Mouse (Mus musculus): Measurements from ENCODE around the gene Efna2.

Gene Efna2

DNA sequence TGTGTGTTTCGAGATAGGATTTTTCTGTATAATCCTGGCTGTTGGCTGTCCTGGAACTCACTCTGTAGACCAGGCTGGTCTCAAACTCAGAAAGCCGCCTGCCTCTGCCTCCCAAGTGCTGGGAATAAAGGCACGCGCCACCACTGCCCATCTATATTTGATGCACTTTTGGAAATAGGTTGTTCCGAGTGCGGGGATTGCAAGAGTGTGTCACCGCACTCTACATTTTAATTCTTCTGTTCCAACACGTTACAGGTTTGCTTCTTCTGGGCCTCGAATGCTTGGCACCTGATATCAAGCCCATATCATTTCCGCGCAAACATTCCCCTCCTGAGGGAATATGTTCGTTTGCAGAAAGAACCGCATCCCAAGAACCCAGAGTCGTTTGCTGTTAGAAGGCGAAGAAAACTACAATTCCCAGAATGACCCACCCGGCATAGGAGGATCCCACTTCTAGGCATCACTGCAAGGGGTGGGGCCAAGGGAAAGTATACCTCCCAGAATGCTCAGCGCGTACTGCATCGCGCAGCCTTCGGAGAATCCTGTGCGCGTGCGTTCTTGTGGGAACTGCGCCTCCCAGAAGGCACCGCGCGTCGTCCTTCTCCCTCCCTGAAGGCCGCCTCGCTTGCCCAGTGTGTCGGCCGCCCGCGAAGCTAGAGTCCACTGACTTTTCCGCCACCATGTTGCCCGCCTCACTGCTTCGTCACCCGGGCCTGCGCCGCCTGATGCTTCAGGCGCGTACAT lies 37.3 kb upstream of the Efna2 start:
- in situ Hi-C loops (cut with MboI; ENCODE audit: low sequenced_read_pairs) = loop anchor here (10.0 kb wide), 1 partner anchor 157 kb away; the partner anchor contains the start of genes Cnn2 and Tmem259

DNA sequence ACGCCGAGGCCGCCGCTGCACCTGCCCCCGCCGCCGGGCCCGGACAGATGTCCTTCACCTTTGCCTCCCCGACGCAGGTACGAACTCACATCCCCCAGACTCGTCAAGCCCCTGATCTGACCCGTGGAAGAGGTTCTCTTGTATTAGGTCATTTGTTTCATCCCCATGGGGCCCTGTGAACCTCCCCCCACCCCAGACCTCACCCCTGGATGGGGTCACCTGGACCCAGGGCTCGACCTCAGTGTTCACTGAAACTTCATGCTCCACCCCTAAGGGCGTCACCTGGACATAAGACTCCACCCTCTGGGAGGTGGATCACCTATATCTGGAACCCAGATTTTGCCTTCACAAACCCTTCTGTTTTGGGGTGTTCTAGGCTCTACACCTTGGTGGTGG lies 36.8 kb upstream of the Efna2 start:
- in situ Hi-C loops (cut with MboI; ENCODE audit: low sequenced_read_pairs) = loop anchor here (10.0 kb wide), 1 partner anchor 158 kb away; the partner anchor contains the start of genes Cnn2 and Tmem259

DNA sequence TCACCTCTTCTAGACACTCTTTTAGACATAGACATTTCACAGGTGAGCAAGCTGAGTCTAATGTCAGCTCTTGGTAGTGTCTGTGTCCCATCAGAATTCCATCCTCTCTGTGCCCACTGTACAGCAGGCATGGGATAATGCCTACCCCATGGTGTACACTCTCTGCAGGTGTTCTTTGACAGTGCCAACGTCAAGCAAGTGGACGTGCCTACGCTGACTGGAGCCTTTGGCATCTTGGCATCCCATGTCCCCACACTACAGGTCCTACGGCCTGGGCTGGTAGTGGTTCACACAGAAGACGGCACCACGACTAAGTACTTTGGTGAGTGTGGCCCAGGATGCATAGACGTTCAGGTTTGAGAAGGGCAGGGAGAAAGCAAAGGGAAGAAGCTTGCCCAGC lies 35.6 kb upstream of the Efna2 start:
- in situ Hi-C loops (cut with MboI; ENCODE audit: low sequenced_read_pairs) = loop anchor here (10.0 kb wide), 1 partner anchor 159 kb away; the partner anchor contains the start of genes Cnn2 and Tmem259

DNA sequence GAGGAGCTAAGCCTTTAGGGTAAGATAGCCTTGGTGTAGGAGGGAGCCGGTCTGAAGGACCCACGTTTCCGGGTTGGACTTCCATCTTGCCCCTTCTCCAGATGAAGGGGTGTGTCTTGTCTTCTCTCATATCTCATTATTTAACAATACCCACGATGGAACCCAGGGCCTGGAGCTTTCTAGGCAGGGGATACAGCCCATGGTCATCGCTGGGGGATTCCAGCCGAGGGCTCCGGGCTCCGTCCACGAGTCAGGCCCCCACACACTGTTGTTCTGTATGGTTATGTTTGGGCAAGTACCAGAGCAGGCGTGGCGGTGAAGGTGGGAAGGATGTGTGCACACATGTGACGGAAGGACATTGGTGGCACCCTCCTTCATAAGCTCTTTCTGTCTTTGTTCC lies 35.1 kb upstream of the Efna2 start:
- in situ Hi-C loops (cut with MboI; ENCODE audit: low sequenced_read_pairs) = loop anchor here (10.0 kb wide), 1 partner anchor 159 kb away; the partner anchor contains the start of genes Cnn2 and Tmem259

DNA sequence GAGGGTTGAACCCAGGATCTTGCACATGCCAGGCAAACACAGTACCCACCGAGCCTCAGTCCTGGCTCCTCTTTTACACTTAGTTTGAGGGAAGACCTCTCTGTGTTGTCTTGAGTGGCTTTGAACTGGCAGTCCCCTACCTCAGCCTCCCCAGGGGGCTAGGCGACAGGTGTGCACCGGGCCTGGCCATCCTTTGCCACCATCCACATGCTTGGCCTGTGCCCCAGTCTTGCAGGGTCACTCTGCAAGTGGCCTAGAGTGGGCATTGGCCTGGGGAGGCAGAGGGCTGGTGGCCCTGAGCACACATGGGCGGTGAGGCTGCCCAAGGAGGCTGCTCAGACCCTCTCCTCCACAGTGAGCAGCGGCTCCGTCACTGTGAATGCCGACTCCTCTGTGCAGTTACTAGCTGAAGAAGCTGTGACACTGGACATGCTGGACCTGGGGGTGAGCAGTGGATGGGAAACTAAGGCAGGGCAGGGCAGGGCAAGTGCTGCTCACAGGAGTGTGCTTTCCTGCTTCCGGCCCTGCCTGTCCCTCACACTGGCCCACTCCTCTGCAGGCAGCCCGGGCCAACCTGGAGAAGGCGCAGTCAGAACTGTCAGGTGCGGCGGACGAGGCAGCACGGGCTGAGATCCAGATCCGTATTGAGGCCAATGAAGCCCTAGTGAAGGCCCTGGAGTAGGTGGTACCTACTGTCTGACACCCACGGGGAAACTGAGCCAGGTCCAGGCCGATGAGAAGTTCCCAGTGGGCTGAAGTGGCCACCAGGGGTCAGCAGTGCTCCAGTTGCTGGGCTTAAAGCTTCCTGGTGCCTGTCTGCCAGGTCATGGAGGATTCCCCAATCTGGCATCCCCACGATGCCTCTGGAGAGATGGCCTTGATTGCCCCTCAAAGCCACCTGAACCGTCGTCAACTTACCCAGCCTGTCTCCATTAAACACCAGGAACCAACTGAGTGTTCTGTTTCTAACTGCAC lies 34.1 kb upstream of the Efna2 start:
- in situ Hi-C loops (cut with MboI; ENCODE audit: low sequenced_read_pairs) = loop anchor here (10.0 kb wide), 1 partner anchor 160 kb away; the partner anchor contains the start of genes Cnn2 and Tmem259

DNA sequence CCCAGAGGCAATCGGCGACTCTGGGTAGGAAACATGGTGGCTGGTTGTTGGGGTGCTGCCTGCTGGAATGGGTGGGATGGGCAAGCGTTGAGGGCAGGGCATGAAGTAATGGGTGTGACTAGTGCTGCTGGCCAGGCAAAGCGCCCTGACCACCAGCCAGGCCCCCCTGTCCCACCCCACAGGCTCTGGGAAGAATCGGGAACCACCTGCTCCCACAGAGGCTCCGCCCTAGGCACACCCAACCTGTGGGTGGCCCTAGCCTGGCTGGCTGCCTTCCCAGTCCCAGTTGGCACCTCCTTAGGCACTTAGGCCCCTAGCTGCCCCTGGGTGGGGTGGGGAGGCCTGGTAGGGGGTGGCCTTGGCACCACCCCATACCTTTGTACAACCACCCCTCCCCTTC lies 33.4 kb upstream of the Efna2 start:
- in situ Hi-C loops (cut with MboI; ENCODE audit: low sequenced_read_pairs) = loop anchor here (10.0 kb wide), 1 partner anchor 161 kb away; the partner anchor contains the start of genes Cnn2 and Tmem259

DNA sequence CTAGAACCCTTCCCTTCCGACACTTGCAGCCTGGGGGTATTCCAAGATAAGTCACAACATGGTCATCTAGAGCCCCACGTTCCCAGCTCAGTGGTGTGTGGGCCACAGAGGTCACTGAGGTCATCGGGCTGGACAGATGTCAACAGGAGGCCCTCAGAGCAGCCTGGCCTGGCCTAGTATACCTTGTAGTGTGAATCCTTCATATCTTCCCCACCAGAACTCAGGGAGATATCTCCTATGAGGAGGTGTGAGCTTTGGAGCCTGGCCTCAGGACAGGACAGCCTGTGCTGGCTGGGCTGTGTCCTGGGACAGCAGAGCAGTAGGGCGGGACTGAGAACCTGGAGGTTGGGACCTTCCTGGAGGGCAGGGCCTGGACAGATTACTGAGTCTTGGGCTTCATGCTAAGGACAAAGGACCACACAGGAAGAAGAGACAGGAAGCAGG lies 32.7 kb upstream of the Efna2 start:
- in situ Hi-C loops (cut with MboI; ENCODE audit: low sequenced_read_pairs) = loop anchor here (10.0 kb wide), 1 partner anchor 162 kb away; the partner anchor contains the start of genes Cnn2 and Tmem259

DNA sequence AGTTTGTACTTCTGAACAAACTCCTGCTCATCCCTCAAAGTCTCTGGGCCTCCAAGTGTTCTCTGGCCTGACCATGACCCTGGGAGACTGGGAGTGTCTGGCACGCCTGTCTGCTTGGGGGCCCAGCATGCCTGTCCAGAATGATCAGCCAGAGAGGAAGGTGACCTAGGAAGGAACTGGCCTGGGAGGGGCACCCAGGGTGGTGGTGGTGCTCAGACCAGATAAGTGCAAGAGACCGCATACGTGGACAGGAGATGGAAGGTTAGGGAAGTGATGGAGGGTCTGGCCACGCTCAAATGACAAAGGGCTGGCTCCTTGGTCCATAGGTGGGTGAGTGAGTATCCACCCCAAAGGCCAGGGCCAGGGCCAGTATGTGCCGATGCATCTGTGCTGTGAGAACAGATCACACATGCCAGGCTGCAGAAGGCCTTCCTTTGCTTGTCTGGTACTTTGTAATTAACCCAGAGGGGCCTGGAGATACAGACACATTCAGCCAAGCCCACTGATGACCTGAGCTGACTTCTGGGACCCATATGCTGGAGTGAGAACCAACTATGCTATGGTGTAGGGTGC lies 32.0 kb upstream of the Efna2 start:
- in situ Hi-C loops (cut with MboI; ENCODE audit: low sequenced_read_pairs) = loop anchor here (10.0 kb wide), 1 partner anchor 162 kb away; the partner anchor contains the start of genes Cnn2 and Tmem259

DNA sequence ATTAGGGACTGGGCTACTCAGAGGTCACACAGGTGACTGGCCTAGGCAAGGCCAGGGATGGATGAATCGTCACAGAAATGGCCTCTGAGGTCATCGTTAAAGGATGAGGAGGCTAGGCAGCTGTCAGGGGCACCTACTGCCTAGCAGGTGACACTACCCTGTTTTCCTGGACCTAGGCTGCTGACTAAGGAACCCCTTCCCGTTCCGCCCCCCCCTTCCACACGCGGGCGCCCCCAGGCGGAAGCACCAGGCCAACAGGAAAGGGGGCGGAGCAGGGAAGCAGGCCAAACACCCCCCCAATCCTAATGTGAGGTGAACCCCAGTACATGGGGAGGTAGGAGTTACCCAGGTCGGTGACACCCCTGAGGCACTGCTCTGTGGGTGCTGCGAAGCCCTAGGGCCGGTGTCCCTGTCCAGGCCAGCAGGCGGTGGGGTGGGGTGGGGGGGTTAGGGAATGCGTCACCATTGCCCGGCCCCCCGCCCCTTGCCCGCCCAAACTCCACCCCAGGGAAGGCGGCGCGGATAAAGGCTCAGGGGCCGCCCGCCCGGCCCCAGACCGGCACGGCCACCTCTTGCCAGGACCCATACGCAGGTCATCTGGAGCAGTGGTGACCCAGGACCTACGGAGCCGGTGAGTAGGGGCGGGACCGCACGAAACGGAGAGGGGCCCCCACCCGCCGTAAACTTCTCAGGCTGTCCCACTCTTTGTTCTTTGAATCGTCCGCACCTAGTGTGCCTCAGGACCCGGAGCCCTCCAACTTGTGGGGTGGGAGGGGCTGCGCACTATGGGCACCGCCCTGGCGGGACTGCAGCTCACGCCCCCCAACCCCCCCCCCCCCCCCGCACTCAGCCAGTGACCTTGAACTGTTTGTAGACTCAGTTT lies 31.3 kb upstream of the Efna2 start, which contains the start of gene Midn:
Gene Midn (plus strand): TSS at position 554 of the 883 bp plus-strand sequence.
- in situ Hi-C loops (cut with MboI; ENCODE audit: low sequenced_read_pairs) = loop anchor here (10.0 kb wide), 1 partner anchor 163 kb away; the partner anchor contains the start of genes Cnn2 and Tmem259

DNA sequence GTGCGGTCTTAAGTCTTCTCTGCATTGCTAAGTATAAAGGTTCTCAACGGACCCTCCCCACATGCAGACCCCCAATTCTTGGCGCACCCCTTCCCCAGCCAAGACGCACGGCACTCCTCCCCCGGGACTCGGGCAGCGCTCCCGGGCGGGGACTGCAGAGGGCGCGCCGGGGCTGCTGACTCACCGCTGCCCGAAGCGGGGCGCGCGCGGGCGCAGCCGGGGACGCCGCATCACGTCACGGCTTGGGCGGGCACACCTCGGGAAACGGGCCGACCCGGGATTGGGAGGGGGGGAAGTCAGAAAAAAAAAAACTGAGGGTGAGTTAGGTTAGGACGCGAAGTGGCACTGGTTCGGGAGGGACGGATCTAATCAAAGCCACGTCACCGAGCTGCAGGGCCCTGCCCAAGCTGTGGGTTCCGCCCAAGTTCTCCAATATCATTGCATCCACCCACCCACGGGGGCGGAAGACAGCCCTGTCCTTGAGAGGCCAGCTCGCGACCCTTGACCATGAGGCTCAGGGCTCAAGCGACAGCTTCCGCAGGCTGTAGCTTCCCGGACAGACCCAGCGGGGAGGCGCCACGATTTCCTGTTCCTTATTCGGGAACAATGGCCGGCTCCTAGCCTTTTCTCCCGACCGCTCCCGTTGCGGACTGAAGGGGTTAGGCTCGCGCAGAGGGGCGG lies 30.5 kb upstream of the Efna2 start:
- in situ Hi-C loops (cut with MboI; ENCODE audit: low sequenced_read_pairs) = loop anchor here (10.0 kb wide), 1 partner anchor 164 kb away; the partner anchor contains the start of genes Cnn2 and Tmem259

DNA sequence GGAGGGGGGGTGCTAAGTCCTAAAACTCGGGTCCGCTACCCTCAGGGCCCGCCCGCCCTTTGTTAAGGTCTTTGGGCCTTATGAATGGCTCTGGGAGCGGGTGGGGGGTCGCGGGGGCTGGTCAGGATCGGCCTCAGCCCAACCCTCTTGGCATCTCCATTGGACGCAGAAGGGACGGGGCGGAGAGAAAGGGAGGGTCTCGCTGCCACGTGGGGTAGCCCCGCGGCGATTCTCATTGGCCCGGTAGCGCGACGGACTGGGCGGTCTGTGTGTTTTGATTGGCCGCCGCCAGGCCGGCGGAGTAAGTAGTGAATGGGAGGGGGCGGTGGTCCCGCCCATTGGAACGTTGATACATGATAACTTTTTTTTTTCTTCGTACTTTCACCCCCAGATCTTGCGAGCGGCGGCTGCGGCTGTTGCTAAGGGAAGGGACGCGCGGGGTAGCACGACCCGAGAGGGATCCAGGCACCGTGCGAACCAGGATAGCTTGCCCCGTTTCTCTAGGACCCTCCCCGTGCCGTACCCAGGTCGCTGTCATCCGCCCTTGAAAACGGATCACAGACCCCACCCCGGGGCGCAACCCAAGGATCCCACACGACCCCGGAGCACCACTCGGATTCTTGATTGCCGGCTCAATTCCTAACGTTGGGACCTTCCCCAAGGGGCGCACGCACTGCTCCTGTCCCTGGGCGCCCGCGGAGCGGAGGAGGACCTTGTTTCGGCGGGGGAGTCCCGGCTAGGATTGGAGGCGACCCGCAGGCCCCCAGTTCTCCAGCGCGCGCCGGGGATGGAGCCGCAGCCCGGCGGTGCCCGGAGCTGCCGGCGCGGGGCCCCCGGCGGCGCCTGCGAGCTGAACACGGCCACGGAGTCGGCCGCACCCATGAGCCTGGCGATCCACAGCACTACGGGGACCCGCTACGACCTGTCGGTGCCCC lies 29.7 kb upstream of the Efna2 start:
- in situ Hi-C loops (cut with MboI; ENCODE audit: low sequenced_read_pairs) = loop anchor here (10.0 kb wide), 1 partner anchor 165 kb away; the partner anchor contains the start of genes Cnn2 and Tmem259

DNA sequence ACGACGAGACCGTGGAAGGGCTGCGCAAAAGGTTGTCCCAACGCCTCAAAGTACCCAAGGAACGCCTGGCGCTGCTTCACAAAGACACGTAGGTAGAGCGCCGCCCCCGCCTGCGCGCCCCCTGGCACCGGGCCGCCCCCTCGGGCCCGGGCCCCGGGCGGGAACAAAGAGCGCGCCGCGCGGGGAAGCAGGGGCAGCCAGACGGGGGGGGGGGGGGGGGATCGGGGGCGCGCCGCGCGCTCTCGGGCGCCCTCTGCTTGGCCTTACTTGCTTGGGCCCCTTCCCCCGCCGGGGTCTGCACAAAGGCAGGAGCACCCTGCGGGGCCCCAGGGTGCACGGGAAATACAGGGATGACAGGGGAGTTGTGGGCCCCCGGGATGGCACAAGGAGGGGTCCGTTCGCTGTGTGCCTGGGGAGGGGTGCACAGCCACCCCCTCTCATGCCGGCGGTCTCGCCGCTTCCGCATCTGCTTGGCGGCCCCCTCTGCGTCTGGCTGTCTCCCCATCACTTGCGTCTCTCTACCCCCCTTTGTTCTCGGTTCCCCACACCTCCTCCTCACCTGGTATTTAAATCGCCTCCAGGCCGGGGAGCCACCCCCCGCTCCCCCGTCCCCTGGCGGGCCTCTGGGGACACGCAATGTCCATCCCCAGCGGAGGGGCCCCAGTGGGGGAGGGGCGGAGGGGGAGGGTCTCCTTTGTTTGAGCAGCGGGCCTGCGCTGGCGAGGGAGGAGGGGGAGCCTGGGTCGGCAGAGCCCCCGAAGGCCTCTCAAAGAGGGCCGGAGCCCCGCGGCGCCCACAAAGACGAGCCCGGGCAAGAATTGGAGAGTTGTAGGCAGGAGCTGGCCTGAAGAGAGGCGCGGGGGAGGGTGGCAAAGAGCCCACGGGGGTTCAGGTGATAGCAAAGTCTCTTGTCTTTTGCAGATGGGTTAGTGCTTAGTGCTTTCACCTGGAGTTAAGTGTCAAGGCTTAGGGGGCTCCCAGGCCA lies 28.8 kb upstream of the Efna2 start:
- in situ Hi-C loops (cut with MboI; ENCODE audit: low sequenced_read_pairs) = no loop called here

DNA sequence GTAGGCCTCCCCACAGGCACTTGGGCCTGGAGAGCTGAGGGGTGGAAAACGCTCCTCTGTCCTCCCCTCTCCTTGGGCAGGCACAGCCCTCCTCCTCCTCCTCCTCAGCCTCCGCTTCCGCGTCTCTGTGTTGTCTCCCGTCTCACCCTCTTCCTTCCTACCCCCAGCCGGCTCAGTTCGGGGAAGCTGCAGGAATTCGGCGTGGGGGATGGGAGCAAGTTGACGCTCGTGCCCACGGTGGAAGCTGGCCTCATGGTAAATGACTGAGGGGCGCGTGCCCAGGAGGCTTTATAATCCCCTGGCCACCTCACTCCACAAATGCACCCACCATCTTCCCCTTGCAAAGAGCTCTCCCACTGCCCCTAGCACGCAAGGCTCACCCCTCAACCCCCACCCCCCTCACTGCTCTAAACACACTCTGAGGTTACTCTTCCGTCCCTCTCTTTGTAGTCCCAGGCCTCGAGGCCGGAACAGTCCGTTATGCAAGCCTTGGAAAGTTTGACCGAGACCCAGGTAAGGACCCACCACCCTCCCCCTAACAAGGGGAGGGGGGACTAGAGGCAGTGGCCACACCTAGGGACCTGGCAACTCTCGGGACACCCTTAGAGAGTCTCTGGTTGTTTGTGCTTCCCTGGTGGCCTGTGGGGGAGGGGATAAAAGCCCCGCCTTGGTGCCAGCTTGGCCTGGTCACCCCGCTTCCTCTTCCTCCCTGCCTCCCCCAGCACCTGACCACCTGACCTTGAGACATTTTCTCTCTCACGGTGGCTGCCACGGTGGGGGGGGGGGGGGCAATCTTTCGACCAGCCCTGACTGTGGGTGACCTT lies 27.9 kb upstream of the Efna2 start:
- in situ Hi-C loops (cut with MboI; ENCODE audit: low sequenced_read_pairs) = no loop called here

DNA sequence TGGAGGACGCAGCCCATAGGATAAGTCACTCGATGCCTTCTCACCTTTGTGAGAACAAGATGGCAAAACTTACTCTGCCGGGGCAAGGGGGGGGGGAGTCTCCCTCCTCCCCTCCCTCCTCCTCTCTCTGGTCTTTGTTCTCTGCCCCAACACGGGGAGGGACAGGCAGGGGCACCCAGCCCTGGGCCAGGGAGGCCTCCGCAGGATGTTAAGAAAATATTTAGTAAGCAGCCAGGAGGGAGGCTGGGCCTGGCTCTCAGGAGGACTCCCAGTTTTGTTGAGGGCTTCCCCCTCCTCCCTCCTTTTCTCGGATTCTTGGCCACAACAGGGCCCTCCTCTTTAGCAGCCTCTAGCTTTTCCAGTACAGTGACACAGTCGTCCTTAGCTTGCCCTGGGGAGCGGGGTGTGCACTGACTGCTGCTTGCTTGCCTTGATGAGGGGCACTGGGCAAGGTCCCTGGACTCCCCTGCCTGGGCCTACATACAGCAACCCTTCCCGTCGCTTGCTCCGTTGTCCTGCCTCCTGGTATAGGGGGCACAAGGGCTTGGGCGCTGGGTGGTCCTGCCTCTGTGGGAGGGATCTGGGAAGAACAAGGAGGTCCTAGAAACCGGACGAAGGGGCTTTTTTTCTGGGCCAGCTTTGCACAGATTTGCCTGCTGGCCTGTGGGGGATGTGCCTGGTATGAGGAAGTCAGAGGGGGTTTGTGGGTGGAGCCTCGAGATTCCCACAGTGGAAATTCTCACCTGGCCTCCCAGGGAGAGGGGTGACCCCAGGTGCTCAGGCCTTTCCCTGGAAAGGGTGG lies 27.0 kb upstream of the Efna2 start:
- in situ Hi-C loops (cut with MboI; ENCODE audit: low sequenced_read_pairs) = no loop called here

DNA sequence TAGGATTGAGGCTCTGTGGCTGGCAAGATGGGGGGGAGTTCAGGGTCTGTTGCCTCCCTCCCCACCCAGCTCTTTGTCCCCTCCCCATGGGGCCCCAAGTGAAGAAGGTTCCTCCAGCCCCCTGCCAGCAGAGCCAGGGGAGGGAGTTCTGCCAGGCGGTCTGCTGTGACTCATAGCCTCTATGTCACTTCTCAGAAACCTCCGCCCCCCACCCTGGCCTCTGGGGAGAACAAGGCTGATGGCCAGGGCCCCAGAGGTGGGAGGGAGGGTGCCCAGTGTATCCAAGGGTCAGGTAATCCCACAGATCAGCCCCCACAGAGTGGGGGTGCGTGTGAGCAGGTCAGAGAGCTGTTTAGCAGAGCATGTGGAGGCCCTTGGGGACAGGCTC lies 26.4 kb upstream of the Efna2 start:
- in situ Hi-C loops (cut with MboI; ENCODE audit: low sequenced_read_pairs) = no loop called here
